Mouse (Mus musculus): Measurements from ENCODE around the gene Gpr19.

Gene Gpr19

DNA sequence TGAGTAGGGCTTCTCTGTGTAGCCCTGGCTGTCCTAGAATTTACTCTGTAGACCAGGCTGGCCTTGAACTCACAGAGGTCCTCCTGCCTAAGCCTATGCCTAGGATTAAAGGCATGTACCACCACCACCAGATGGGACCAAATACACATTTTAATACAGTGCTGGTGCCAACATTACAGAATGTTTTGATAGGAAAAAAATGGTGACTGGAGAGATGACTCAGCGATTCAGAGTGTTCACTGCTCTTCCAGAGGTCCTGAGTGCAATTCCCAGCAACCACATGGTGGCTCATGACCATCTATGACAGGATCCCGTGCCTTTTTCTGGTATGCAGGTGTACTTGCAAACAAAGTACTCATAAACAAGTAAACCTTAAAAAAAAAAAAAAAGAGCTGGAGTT is 48.9 kb downstream of the Gpr19 start:
- DNase-seq (ENCODE audit: low spot score) = no peak

DNA sequence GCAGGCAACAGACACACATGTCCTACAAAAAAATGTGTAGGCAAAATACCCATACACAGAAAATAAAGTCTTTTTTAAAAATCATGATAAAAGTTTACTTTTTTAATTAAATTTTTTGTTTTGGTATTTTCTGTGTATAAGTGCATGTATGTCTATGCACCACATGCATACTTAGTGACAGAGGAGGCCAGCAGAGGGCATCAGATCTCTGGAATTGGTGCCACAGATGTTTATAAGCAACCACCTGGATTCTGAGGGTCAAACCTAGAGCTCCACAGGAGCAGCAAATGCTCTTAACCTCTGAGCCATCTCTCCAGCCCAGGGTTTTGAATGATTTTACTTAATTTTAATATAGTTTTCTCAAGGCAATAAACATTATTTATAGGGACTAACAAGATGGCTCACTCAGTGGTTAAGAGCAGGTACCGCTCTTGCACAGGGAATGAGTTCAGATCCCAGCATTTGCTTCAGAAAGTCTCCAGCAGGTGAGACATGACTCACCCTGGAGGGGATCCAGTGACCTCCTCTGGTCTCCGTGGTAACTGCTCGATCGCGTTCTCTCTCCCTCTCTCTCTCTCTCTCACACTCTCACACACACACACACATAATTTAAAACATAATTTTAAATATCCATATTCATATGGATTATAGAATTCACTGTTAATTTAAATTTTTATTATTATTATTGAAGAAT is 50.0 kb downstream of the Gpr19 start:
- DNase-seq (ENCODE audit: low spot score) = peak; percentile 64

GRCm38 (mm10) chr6:134847550-134847949 is 50.8 kb downstream of the Gpr19 start:
- no peak for DNase-seq (ENCODE audit: low spot score)

- no peak for DNase-seq (ENCODE audit: low spot score)
These were observed 52.1 kb downstream of the Gpr19 start for GRCm38 (mm10) chr6:134846308-134846707.

GRCm38 (mm10) chr6:134845726-134846125 is 52.7 kb downstream of the Gpr19 start:
- no peak for DNase-seq (ENCODE audit: low spot score)

DNA sequence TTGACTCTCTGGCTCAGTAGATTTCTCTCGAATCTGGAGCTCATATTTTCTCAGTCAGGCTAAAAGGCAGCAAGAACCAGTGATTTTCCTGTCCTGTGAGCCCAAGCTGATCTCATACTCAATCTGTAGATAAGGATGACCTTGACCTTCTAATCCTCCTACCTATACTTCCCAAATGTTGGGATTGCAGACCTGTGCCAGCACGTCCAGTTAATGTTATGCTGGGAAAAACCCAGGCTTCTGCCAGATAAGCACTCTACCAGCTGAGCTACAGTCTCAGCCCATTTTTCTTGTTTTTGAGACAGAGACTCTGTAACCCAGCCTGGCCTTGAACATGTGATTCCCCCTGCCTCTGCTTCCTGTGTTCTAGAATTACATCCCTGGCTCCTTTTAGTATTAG is 58.0 kb downstream of the Gpr19 start:
- no peak for DNase-seq (ENCODE audit: low spot score)

GRCm38 (mm10) chr6:134838111-134838510 is 60.3 kb downstream of the Gpr19 start:
- no peak for DNase-seq (ENCODE audit: low spot score)

GRCm38 (mm10) chr6:134834585-134835251 is 63.7 kb downstream of the Gpr19 start:
- no peak for DNase-seq (ENCODE audit: low spot score)

DNA sequence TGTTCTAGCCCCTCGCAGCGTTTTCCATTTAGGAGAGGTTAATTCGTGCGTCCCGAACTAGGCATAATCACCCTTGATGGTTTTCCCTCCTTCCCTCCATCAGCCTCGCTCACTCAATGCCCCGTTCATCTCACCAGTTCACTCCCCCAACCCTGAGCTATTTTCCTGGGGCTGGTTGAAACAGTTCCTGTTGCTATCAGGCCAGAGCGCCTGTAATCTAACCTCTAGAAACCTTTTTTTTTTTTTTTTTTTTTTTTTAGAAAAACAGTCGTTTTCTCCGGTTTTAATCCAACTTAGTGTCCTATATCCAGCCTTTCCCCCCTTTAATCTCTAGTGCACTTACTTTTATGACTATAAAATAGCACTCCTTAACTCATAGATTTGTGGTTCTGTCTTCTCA is 67.6 kb downstream of the Gpr19 start:
- DNase-seq (ENCODE audit: low spot score) = no peak

- DNase-seq (ENCODE audit: low spot score) = peak; percentile 100
These were observed 68.3 kb downstream of the Gpr19 start, which contains the start of gene Crebl2 for GRCm38 (mm10) chr6:134829786-134830700. TSS of gene Crebl2 (plus strand) at chr6:134830154.

DNA sequence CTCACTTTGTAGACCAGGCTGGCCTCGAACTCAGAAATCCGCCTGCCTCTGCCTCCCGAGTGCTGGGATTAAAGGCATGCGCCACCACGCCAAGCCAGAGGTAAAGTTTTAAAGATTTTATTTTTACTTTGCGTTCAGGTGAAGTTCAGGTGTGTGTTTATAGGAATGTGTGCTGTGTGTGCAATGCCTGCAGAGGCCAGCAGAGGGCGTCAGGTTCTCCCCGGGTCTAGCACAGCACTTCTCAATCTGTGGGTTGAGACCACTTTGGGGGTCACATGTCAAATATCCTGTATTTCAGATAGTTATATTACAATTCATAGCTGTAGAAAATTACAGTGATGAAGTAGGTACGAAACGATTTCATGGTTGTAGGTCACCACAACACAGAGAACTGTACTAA is 75.5 kb downstream of the Gpr19 start:
- DNase-seq (ENCODE audit: low spot score) = no peak

- no peak for DNase-seq (ENCODE audit: low spot score)
These were observed 78.0 kb downstream of the Gpr19 start for GRCm38 (mm10) chr6:134820411-134820810.

DNA sequence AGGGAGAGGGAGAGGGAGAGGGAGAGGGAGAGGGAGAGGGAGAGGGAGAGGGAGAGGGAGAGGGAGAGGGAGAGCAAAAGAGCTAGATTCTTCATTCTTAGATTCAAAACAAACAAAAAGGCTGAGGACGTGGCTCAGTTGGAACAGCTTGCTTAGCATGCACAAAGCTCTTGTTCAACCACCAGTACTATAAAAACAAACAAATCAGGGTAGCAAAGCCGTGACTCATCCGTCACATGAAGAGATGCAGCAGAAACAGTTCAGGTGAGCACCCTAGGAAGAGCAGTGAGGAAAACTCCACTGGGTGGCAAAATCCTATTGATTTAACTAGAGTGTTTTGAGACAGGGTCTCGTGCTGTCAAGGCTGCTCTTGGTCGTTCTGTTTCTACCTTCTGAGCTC is 78.6 kb downstream of the Gpr19 start:
- no peak for DNase-seq (ENCODE audit: low spot score)

Measured in embryo, embryonic 10.5 days (tissue).